Mouse (Mus musculus) stomach, embryonic 14.5 days (tissue): ENCODE results near the gene Rmi1. TPM values are rescaled to one million over a fixed set of nuclear protein-coding genes. Genes with fewer than 3 reads are reported as not detected.
"Not testable (repeated sequence)": the region's sequence is repeated elsewhere in the genome, so short reads cannot be mapped to it uniquely, and the experiment has no call there.

Experiments used
- ATAC-seq: fragments of 200-750 bp; cut with Nextera tagmentation; 2 replicates; pipeline ENCODE4 v1.8.0; 2017; ENCODE audit warnings: low read depth, moderate TSS enrichment; ENCODE audit not compliant: insufficient number of reproducible peaks, insufficient read depth, low FRiP score
- H3K27ac ChIP-seq: fragments of 300-500 bp; sonication (generic); 2 replicates; pipeline ENCODE4 v1.5.1; 2014; ENCODE audit warnings: mild to moderate bottlenecking, low read length, moderate library complexity, mixed read lengths
- H3K27me3 ChIP-seq: fragments of 300-500 bp; sonication (generic); 2 replicates; pipeline ENCODE4 v1.6.1; 2014; ENCODE audit warnings: low read length, control low read depth, mixed read lengths; ENCODE audit not compliant: control insufficient read depth, insufficient read depth
- H3K36me3 ChIP-seq: fragments of 300-500 bp; sonication (generic); 2 replicates; pipeline ENCODE4 v1.6.1; 2014; ENCODE audit warnings: mild to moderate bottlenecking, control low read depth, low read length, moderate library complexity, mixed read lengths; ENCODE audit not compliant: control insufficient read depth, insufficient read depth
- H3K4me1 ChIP-seq: fragments of 300-500 bp; sonication (generic); 2 replicates; pipeline ENCODE4 v1.6.1; 2014; ENCODE audit warnings: low read length, control low read depth, mixed read lengths; ENCODE audit not compliant: control insufficient read depth, insufficient read depth
- H3K4me2 ChIP-seq: fragments of 300-500 bp; sonication (generic); replicated peaks from 2 replicates; pipeline ENCODE4 v1.6.1; 2014; ENCODE audit warnings: low read depth, low read length, control low read depth
- H3K4me3 ChIP-seq: fragments of 300-500 bp; sonication (generic); 2 replicates; pipeline ENCODE4 v1.5.1; 2014; ENCODE audit warnings: low read depth, low read length, control low read depth
- H3K9ac ChIP-seq: fragments of 300-500 bp; sonication (generic); replicated peaks from 2 replicates; pipeline ENCODE4 v1.6.1; 2014; ENCODE audit warnings: low read depth, mild to moderate bottlenecking, control low read depth, low read length, moderate library complexity, mixed read lengths
- H3K9me3 ChIP-seq: fragments of 300-500 bp; sonication (generic); 2 replicates; pipeline ENCODE4 v1.6.1; 2016; ENCODE audit warnings: low read depth, low read length, control low read depth; ENCODE audit not compliant: control insufficient read depth
- WGBS: fragments of 180-500 bp; shearing (Covaris S2); extraction: QIAGEN DNeasy Blood & Tissue Kit; methylation state at CpG from one replicate; pipeline ENCODE4 v1.1.7; 2014; 5-methylcytosine and 5-hydroxymethylcytosine counted together
- polyA plus RNA-seq: library from polyadenylated mRNA; unstranded; fragments of >200 nt; fragmentation: Nextera tagmentation; extraction: Ambion mirVana; gene quantifications from 2 replicates; pipeline ENCODE4 v1.2.1, GENCODE M21; 2014

Gene Rmi1
- polyA plus RNA-seq, 1 experiment from 2014 or later = 24.8 TPM

GRCm38 (mm10) chr13:58443787-58444186 lies 41.7 kb downstream of the Rmi1 start:
- Histone ChIP-seq H3K4me3 (no peak overlapping the region), H3K27ac (no peak overlapping the region), H3K9me3 (no peaks in the 10 kb centered on the region), H3K4me1 (no peaks in the 10 kb centered on the region), H3K4me2 (no peak overlapping the region), H3K9ac (no peak overlapping the region), H3K27me3 (no peaks in the 10 kb centered on the region), H3K36me3 (no peaks in the 10 kb centered on the region)
- 29% methylated on average over 7 of the region's 7 CpGs for WGBS
- no peak for ATAC-seq

- Histone ChIP-seq H3K9me3 (no peaks in the 10 kb centered on the region), H3K27ac (no peak overlapping the region), H3K4me1 (no peaks in the 10 kb centered on the region), H3K4me3 (no peak overlapping the region), H3K4me2 (no peak overlapping the region), H3K9ac (no peak overlapping the region), H3K36me3 (no peaks in the 10 kb centered on the region), H3K27me3 (no peaks in the 10 kb centered on the region)
- no peak for ATAC-seq
- 78% methylated on average over 2 of the region's 2 CpGs for WGBS
These were observed 44.5 kb downstream of the Rmi1 start for GRCm38 (mm10) chr13:58446541-58446940.

GRCm38 (mm10) chr13:58450459-58451182 lies 48.6 kb downstream of the Rmi1 start:
- 74% methylated on average over 22 of the region's 22 CpGs for WGBS
- no peak for ATAC-seq
- Histone ChIP-seq H3K27me3 (0 out of 2 replicates have a peak, but pooled peaks cover 3% of the 10 kb centered on the region), H3K4me2 (no peak overlapping the region), H3K4me3 (no peak overlapping the region), H3K36me3 (no peaks in the 10 kb centered on the region), H3K27ac (no peak overlapping the region), H3K9me3 (no peaks in the 10 kb centered on the region), H3K4me1 (no peaks in the 10 kb centered on the region), H3K9ac (no peak overlapping the region)

GRCm38 (mm10) chr13:58452246-58452645 lies 50.2 kb downstream of the Rmi1 start:
- Histone ChIP-seq H3K27ac (no peak overlapping the region), H3K4me1 (no peaks in the 10 kb centered on the region), H3K9me3 (no peaks in the 10 kb centered on the region), H3K27me3 (0 out of 2 replicates have a peak, but pooled peaks cover 3% of the 10 kb centered on the region), H3K9ac (no peak overlapping the region), H3K4me3 (no peak overlapping the region), H3K36me3 (no peaks in the 10 kb centered on the region), H3K4me2 (no peak overlapping the region)
- ATAC-seq = no peak
- WGBS = 66% methylated on average over 4 of the region's 4 CpGs

- Histone ChIP-seq H3K36me3 (no peaks in the 10 kb centered on the region), H3K4me3 (peak overlapping the region; percentile 15), H3K9me3 (no peaks in the 10 kb centered on the region), H3K27me3 (0 out of 2 replicates have a peak, but pooled peaks cover 3% of the 10 kb centered on the region), H3K4me2 (peak overlapping the region; percentile 53), H3K4me1 (no peaks in the 10 kb centered on the region), H3K9ac (no peak overlapping the region), H3K27ac (no peak overlapping the region)
- ATAC-seq = no peak
- 14% methylated on average over 32 of the region's 32 CpGs for WGBS
These were observed 50.8 kb downstream of the Rmi1 start for GRCm38 (mm10) chr13:58452651-58453413.

GRCm38 (mm10) chr13:58453541-58453940 lies 51.5 kb downstream of the Rmi1 start:
- Histone ChIP-seq H3K36me3 (no peaks in the 10 kb centered on the region), H3K4me2 (peak overlapping the region; percentile 53), H3K4me3 (no peak overlapping the region), H3K9me3 (no peaks in the 10 kb centered on the region), H3K4me1 (no peaks in the 10 kb centered on the region), H3K27me3 (0 out of 2 replicates have a peak, but pooled peaks cover 3% of the 10 kb centered on the region), H3K27ac (no peak overlapping the region), H3K9ac (no peak overlapping the region)
- WGBS = 37% methylated on average over 10 of the region's 10 CpGs
- ATAC-seq = no peak

GRCm38 (mm10) chr13:58456547-58456946 lies 54.5 kb downstream of the Rmi1 start:
- Histone ChIP-seq H3K4me1 (no peaks in the 10 kb centered on the region), H3K27ac (no peak overlapping the region), H3K9me3 (no peaks in the 10 kb centered on the region), H3K4me3 (no peak overlapping the region), H3K36me3 (no peaks in the 10 kb centered on the region), H3K27me3 (0 out of 2 replicates have a peak, but pooled peaks cover 3% of the 10 kb centered on the region), H3K9ac (no peak overlapping the region), H3K4me2 (no peak overlapping the region)
- ATAC-seq = no peak
- 46% methylated on average over 10 of the region's 10 CpGs for WGBS

GRCm38 (mm10) chr13:58458811-58459210 lies 56.8 kb downstream of the Rmi1 start:
- not testable (repeated sequence) for H3K27me3 ChIP-seq, H3K4me1 ChIP-seq, H3K4me3 ChIP-seq, H3K4me2 ChIP-seq, H3K27ac ChIP-seq, H3K9ac ChIP-seq, ATAC-seq, H3K9me3 ChIP-seq, H3K36me3 ChIP-seq
- 87% methylated on average over 5 of the region's 6 CpGs for WGBS
